Mouse (Mus musculus) testis, adult 2 months (tissue): ENCODE measurements around the gene Mical3. TPM values are rescaled to one million over a fixed set of nuclear protein-coding genes. Genes with fewer than 3 reads are reported as not detected.

Experiments
- H3K27ac ChIP-seq: fragments of 200-500 bp; 2 replicates; pipeline ENCODE4 v1.5.1; 2012; ENCODE audit warnings: low read depth, low read length; ENCODE audit not compliant: control insufficient read depth, insufficient read depth
- H3K27me3 ChIP-seq: fragments of 200-500 bp; 2 replicates; pipeline ENCODE4 v1.6.1; 2012; ENCODE audit warnings: mild to moderate bottlenecking, low read length, moderate library complexity; ENCODE audit not compliant: control insufficient read depth, insufficient read depth
- H3K36me3 ChIP-seq: fragments of 200-500 bp; 2 replicates; pipeline ENCODE4 v1.6.1; 2012; ENCODE audit warnings: mild to moderate bottlenecking, low read length; ENCODE audit not compliant: control insufficient read depth, insufficient read depth
- H3K4me1 ChIP-seq: fragments of 200-500 bp; 2 replicates; pipeline ENCODE4 v1.6.1; 2012; ENCODE audit warnings: low read length; ENCODE audit not compliant: control insufficient read depth, insufficient read depth
- H3K4me3 ChIP-seq: fragments of 200-500 bp; 2 replicates; pipeline ENCODE4 v1.5.1; 2012; ENCODE audit warnings: low read depth, mild to moderate bottlenecking, low read length, moderate library complexity, mixed read lengths; ENCODE audit not compliant: control insufficient read depth
- CTCF ChIP-seq: fragments of 200-500 bp; IDR thresholded peaks from 2 replicates; pipeline ENCODE4 v1.5.1; 2012; ENCODE audit warnings: low read depth, mild to moderate bottlenecking, inconsistent platforms, low read length, moderate library complexity; ENCODE audit not compliant: control insufficient read depth, insufficient read depth, insufficient replicate concordance
- POLR2A ChIP-seq: fragments of 200-500 bp; IDR thresholded peaks from 2 replicates; pipeline ENCODE4 v1.6.1; 2012; ENCODE audit warnings: low read depth, mild to moderate bottlenecking, inconsistent platforms, low read length, moderate library complexity; ENCODE audit not compliant: control insufficient read depth
- polyA plus RNA-seq: library from polyadenylated mRNA; depleted of rRNA; stranded (reverse); fragments of >200 nt; gene quantifications from 2 replicates; pipeline ENCODE4 v1.2.3, GENCODE M21; 2012

Mical3 gene
- polyA plus RNA-seq, 1 experiment = 199 TPM

DNA sequence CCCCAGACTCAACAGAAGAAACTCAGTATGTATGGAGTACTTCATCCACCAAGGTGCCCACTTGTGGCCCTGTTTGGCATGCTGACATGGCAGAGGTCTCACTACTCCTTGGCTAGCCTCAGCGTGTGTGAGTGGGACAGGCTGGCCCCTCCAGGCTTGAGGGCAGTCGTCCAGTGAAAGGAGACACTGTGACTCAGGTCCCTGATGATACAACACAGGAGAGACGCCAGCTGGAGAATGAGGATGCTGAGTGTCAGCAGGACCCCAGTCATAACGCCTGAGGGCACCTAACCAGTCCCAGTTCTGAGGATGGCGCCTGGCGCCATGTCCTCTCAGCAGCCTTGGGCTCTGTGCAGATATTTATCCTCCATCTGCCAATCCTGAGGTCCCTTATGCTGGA, 134.2 kb downstream of the Mical3 start:
- TF ChIP-seq POLR2A = no peak
- TF ChIP-seq CTCF = no peak
- H3K27me3 ChIP-seq = no peaks in the 10 kb centered on the region
- no peak overlapping the region for H3K4me3 ChIP-seq
- no peaks in the 10 kb centered on the region for H3K4me1 ChIP-seq
- H3K36me3 ChIP-seq = no peaks in the 10 kb centered on the region
- H3K27ac ChIP-seq = no peak overlapping the region

DNA sequence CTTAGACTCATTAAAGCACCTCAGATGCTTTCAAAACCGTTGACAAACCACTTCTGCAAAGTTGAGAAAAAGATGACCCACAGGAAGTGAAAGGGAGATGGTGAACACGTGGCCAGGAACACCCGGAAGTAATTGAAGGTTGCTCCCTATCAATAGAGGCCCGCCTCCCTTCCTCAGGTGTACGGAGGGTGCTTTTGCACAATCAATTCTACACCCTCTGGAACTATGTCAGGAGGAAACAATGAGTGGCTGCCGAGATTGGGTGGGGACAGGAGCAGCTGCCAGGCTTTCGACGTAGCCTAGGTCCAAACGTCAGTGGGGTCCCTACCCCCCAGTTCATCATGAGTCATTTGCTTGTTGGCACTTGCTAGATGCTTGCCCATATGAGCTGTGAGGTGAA, 135.3 kb downstream of the Mical3 start:
- no peaks in the 10 kb centered on the region for H3K4me1 ChIP-seq
- no peak overlapping the region for H3K27ac ChIP-seq
- no peaks in the 10 kb centered on the region for H3K27me3 ChIP-seq
- no peak overlapping the region for H3K4me3 ChIP-seq
- TF ChIP-seq POLR2A = no peak
- no peak for TF ChIP-seq CTCF
- H3K36me3 ChIP-seq = no peaks in the 10 kb centered on the region

DNA sequence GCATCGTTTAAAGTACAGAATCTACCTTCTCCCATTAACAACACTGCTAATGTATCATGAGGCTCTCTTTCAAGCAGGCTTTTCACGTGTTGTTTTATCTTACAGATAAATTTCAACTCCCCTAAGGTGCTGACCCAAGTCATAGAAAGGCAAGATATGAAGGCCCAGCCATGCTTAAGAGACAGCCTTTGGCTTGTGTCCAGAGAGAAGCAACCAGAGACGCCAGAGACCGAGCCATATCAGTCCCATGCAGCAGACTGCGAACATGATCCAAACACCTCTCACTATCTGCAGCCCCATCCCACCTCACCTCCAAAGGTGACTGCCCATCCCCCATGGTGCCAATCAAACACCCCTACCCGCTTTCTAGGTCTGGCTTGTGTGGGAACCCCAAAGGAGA, 138.9 kb downstream of the Mical3 start:
- Histone ChIP-seq H3K27ac (no peak overlapping the region), H3K27me3 (no peaks in the 10 kb centered on the region), H3K4me3 (no peak overlapping the region), H3K4me1 (no peaks in the 10 kb centered on the region), H3K36me3 (no peaks in the 10 kb centered on the region)
- no peak for TF ChIP-seq CTCF
- no peak for TF ChIP-seq POLR2A

DNA sequence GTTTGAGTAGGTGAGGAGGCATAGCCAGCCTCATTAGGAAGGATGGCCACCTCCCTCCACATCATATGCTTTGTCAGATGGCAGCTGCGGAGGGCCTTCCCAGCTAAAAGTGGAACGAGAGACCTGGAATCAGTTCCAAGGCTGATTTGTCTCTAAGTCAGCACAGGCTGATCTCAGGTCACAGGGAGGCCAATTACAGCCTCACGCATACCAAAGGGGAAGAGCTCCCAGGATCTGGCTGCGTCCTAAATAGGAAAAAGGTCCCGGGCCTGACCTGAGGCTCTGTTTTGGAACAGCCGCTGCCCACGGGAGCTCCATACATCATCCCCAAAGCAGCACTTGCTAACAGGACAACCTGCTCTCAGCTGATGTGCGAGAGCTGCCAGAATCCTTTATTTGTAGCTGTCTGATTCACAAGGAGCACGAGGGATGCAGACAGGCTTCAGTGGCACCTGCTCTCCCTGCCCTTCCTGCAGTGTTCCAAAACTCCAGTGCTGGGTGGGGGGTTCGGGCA, 143.2 kb downstream of the Mical3 start:
- H3K36me3 ChIP-seq = no peaks in the 10 kb centered on the region
- no peaks in the 10 kb centered on the region for H3K4me1 ChIP-seq
- no peaks in the 10 kb centered on the region for H3K27me3 ChIP-seq
- H3K4me3 ChIP-seq = no peak overlapping the region
- no peak overlapping the region for H3K27ac ChIP-seq
- TF ChIP-seq POLR2A = no peak

DNA sequence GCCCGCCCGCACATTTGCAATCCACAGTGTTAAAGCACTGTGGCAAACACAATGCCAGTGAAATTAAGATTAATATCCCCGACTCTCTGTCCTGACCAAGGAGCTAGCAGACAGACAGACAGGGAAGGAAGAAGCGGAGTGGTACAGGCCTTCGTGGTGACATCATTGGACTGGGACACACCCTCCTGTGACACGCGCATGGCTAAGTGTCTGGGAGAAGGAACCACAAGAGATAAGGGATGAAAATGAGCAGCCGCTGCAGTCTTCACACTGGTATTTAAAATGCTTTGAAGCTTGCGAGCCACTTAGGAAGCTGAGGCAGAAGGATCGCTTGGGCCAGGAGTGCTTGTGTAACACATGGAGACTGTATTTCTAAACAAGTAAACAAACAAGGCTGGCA, 143.6 kb downstream of the Mical3 start:
- Histone ChIP-seq H3K27ac (no peak overlapping the region), H3K27me3 (no peaks in the 10 kb centered on the region)
- TF ChIP-seq POLR2A = no peak
- TF ChIP-seq CTCF = no peak

DNA sequence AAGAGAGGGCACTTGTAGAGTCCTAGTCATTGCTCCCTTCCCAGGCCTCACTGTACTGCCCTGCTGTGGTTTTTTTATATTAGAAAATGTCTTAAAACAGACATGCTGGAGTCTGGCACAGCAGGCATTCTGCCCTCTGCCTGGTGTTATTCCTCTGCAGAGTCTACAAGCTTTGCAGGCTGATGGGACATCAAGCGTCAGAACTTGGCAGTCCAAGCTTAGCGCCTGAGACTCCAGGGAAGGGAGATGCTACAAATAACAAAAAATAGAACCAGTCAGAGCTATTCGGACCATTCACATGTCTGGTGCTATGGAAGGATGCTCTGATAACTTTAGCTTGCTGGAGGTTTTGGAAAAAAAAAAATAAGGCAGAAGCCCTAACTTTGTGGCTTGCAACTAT, 144.6 kb downstream of the Mical3 start:
- TF ChIP-seq POLR2A = no peak
- TF ChIP-seq CTCF = no peak
- Histone ChIP-seq H3K4me1 (no peaks in the 10 kb centered on the region), H3K27me3 (no peaks in the 10 kb centered on the region), H3K4me3 (no peak overlapping the region), H3K36me3 (no peaks in the 10 kb centered on the region), H3K27ac (no peak overlapping the region)

More for the DNA sequence above, 143.6 kb downstream of the Mical3 start:
- Histone ChIP-seq H3K4me1 (no peaks in the 10 kb centered on the region), H3K36me3 (no peaks in the 10 kb centered on the region), H3K4me3 (no peak overlapping the region)

DNA sequence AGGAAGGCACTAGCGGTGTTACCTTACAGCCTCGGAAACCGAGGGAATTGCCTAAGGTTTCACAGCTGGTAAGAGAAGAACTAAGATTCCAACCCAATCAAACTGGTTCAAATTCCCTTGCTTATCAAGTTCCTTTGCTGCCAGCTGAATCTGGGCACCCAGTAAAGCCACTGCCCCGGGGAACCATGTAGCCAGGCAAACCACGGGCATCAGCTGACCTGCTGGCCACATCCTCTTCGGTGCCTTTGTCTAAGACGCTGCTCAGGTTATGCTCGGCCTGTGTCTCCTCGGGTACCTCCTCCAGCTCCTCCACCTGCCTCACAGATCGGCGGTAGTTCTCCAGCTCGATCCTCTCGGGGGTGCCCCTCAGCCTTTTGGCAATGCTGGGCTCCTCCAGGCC, 148.5 kb downstream of the Mical3 start:
- no peaks in the 10 kb centered on the region for H3K36me3 ChIP-seq

DNA sequence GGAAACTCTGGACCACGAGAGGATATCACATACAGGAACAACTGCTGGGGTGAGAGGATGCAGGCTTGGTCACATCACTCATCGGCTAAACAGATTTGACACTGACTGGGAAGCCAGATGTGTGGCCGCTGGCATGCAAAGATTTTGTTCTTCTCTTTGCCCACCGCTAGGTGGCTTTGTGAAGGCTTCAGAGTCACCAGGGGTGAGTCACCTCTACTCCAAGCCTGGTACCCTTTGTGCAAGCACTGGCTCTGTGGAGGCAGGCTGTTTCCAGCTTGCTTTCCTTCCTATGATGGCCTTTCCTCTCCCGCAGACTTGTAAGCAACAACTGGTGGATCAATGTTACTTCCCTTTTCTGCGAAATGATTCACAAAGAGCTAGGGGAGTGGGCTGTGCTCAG, 149.3 kb downstream of the Mical3 start:
- Histone ChIP-seq H3K4me3 (no peak overlapping the region), H3K27me3 (no peaks in the 10 kb centered on the region), H3K27ac (no peak overlapping the region), H3K4me1 (no peaks in the 10 kb centered on the region), H3K36me3 (no peaks in the 10 kb centered on the region)
- TF ChIP-seq POLR2A (no peak), CTCF (no peak)

More for the DNA sequence above, 148.5 kb downstream of the Mical3 start:
- TF ChIP-seq CTCF (no peak), POLR2A (no peak)
- Histone ChIP-seq H3K27me3 (no peaks in the 10 kb centered on the region), H3K4me1 (no peaks in the 10 kb centered on the region), H3K4me3 (no peak overlapping the region), H3K27ac (no peak overlapping the region)
